Mouse (Mus musculus) erythroblast, embryonic 14.5 days (primary cell): ENCODE results near the gene Tlx2.

ENCODE experiments used
- GATA1 ChIP-seq: IDR thresholded peaks from 2 replicates; pipeline ENCODE4 v1.6.1; 2012; ENCODE audit warnings: low read length, inconsistent platforms, mixed read lengths
- TAL1 ChIP-seq: IDR thresholded peaks from 3 replicates; pipeline ENCODE4 v1.6.1; 2012; ENCODE audit warnings: low read length, inconsistent platforms, mixed read lengths

GRCm38 (mm10) chr6:83037188-83037587 is 32.9 kb downstream of the Tlx2 start:
- TF ChIP-seq TAL1 (no peak), GATA1 (no peak)
